Mouse (Mus musculus) heart, embryonic 14.5 days (tissue): ENCODE data around the gene Man2b1. TPM values are rescaled to one million over a fixed set of nuclear protein-coding genes. Genes with fewer than 3 reads are reported as not detected.
A peak's percentile ranks its signal among the peaks of the same experiment; 100 is the strongest.
"Not testable (repeated sequence)": the region's sequence is repeated elsewhere in the genome, so short reads cannot be mapped to it uniquely, and the experiment has no call there.

Source experiments
- ATAC-seq: fragments of 200-750 bp; cut with Nextera tagmentation; 2 replicates; pipeline ENCODE4 v1.8.0; 2017; ENCODE audit warnings: low read depth, moderate TSS enrichment; ENCODE audit not compliant: insufficient number of reproducible peaks, insufficient read depth, low FRiP score
- H3K27ac ChIP-seq, 2 experiments: fragments of 200-500 bp in 1 of 2; fragments of 300-500 bp in 1 of 2; sonication (generic) in 1 of 2; replicated peaks in 1 of 2; 2 replicates each; pipeline ENCODE4 v1.5.1; 2012 to 2014; ENCODE audit warnings: low read depth in 2 of 2, low read length in 2 of 2, control low read depth in 1 of 2, mild to moderate bottlenecking in 1 of 2, mixed read lengths in 1 of 2; ENCODE audit not compliant: control insufficient read depth in 1 of 2, insufficient read depth in 1 of 2
- H3K27me3 ChIP-seq: fragments of 300-500 bp; sonication (generic); 2 replicates; pipeline ENCODE4 v1.6.1; 2014; ENCODE audit warnings: mild to moderate bottlenecking, low read length, control low read depth; ENCODE audit not compliant: control insufficient read depth, insufficient read depth
- H3K36me3 ChIP-seq: fragments of 300-500 bp; sonication (generic); 2 replicates; pipeline ENCODE4 v1.6.1; 2014; ENCODE audit warnings: mild to moderate bottlenecking, control low read depth, low read length, mixed read lengths; ENCODE audit not compliant: control insufficient read depth, insufficient read depth
- H3K4me1 ChIP-seq, 2 experiments: fragments of 200-500 bp in 1 of 2; fragments of 300-500 bp in 1 of 2; sonication (generic) in 1 of 2; 2 replicates each; pipeline ENCODE4 v1.6.1; 2012 to 2014; ENCODE audit warnings: low read length in 2 of 2, control low read depth in 1 of 2, mixed read lengths in 1 of 2; ENCODE audit not compliant: control insufficient read depth in 2 of 2, insufficient read depth in 2 of 2
- H3K4me2 ChIP-seq: fragments of 300-500 bp; sonication (generic); 2 replicates; pipeline ENCODE4 v1.6.1; 2014; ENCODE audit warnings: mild to moderate bottlenecking, low read length
- H3K4me3 ChIP-seq, 2 experiments: fragments of 200-500 bp in 1 of 2; fragments of 300-500 bp in 1 of 2; sonication (generic) in 1 of 2; 2 replicates each; pipeline ENCODE4 v1.5.1; 2012 to 2014; ENCODE audit warnings: low read length in 2 of 2, mild to moderate bottlenecking in 2 of 2, control low read depth in 1 of 2, low read depth in 1 of 2, moderate library complexity in 1 of 2; ENCODE audit not compliant: control insufficient read depth in 1 of 2, insufficient read depth in 1 of 2
- H3K9ac ChIP-seq: fragments of 300-500 bp; sonication (generic); 2 replicates; pipeline ENCODE4 v1.6.1; 2014; ENCODE audit warnings: mild to moderate bottlenecking, low read length
- H3K9me3 ChIP-seq: fragments of 300-500 bp; sonication (generic); 2 replicates; pipeline ENCODE4 v1.6.1; 2016; ENCODE audit warnings: low read length, control low read depth; ENCODE audit not compliant: control insufficient read depth
- WGBS: fragments of 180-500 bp; shearing (Covaris S2); extraction: QIAGEN DNeasy Blood & Tissue Kit; methylation state at CpG from one replicate; pipeline ENCODE4 v1.1.7; 2014; 5-methylcytosine and 5-hydroxymethylcytosine counted together
- polyA plus RNA-seq: library from polyadenylated mRNA; unstranded; fragments of >200 nt; fragmentation: Nextera tagmentation; extraction: Ambion mirVana; gene quantifications from 2 replicates; pipeline ENCODE4 v1.2.1, GENCODE M21; 2014

The Man2b1 gene
- polyA plus RNA-seq, 1 experiment from 2014 or later, result 35.7 TPM

DNA sequence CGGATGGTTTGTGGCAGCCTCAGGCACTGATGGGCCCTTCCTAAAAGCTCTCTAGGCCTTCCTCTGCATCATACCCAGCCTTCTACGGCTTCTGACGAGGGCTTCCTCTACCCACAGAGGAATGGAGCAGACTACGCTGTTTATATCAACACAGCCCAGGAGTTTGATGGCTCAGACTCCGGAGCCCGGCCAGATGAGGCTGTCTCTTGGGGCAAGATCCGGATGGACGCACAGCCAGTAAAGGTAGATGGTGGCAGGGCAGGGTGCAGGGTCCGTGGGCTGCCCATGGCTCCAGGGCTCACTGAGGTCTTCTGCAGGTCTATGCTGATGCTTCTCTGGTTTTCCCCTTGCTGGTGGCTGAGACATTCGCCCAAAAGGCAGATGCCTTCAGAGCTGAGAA is 8.5 kb upstream of the Man2b1 start:
- Histone ChIP-seq H3K9ac (no peak overlapping the region), H3K9me3 (no peaks in the 10 kb centered on the region), H3K27me3 (no peaks in the 10 kb centered on the region), H3K27ac (no peak overlapping the region), H3K4me3 (no peak overlapping the region), H3K4me1 (peaks cover 5 to 16% of the 10 kb centered on the region in 2 experiments), H3K4me2 (no peak overlapping the region), H3K36me3 (peaks cover 54% of the 10 kb centered on the region)
- 84% methylated on average over 10 of the region's 10 CpGs for WGBS
- no peak for ATAC-seq

- WGBS, result 74% methylated on average over 9 of the region's 9 CpGs
- Histone ChIP-seq H3K9ac (no peak overlapping the region), H3K4me1 (peaks cover 6 to 20% of the 10 kb centered on the region in 2 experiments), H3K9me3 (no peaks in the 10 kb centered on the region), H3K27me3 (no peaks in the 10 kb centered on the region), H3K4me3 (no peak overlapping the region), H3K4me2 (no peak overlapping the region), H3K27ac (no peak overlapping the region), H3K36me3 (peaks cover 54% of the 10 kb centered on the region)
- ATAC-seq, result no peak
Measured at GRCm38 (mm10) chr8:85076001-85076400, 7.1 kb upstream of the Man2b1 start.

- H3K27ac ChIP-seq, result no peak overlapping the region
- H3K4me3 ChIP-seq, result no peak overlapping the region
- peaks cover 54% of the 10 kb centered on the region for H3K36me3 ChIP-seq
- 0% methylated on average over 2 of the region's 2 CpGs for WGBS
- peaks cover 11 to 26% of the 10 kb centered on the region in 2 experiments for H3K4me1 ChIP-seq
- ATAC-seq, result no peak
- H3K27me3 ChIP-seq, result no peaks in the 10 kb centered on the region
- no peaks in the 10 kb centered on the region for H3K9me3 ChIP-seq
- no peak overlapping the region for H3K9ac ChIP-seq
- no peak overlapping the region for H3K4me2 ChIP-seq
Measured at GRCm38 (mm10) chr8:85076993-85077392, 6.1 kb upstream of the Man2b1 start.

- Histone ChIP-seq H3K36me3 (peaks cover 37% of the 10 kb centered on the region), H3K4me1 (peaks cover 16 to 32% of the 10 kb centered on the region in 2 experiments), H3K4me2 (peak overlapping the region; percentile 95), H3K4me3 (peak overlapping the region; percentile 82 to 90), H3K9me3 (no peaks in the 10 kb centered on the region), H3K9ac (peak overlapping the region; percentile 94), H3K27ac (peak overlapping the region in 1 of 2 experiments; percentile 69; a peak in 2 of 4 replicates), H3K27me3 (no peaks in the 10 kb centered on the region)
- no peak for ATAC-seq
- WGBS, result 1% methylated on average over 25 of the region's 25 CpGs
Measured at GRCm38 (mm10) chr8:85080214-85080531, 2.9 kb upstream of the Man2b1 start.

- no peaks in the 10 kb centered on the region for H3K9me3 ChIP-seq
Measured at GRCm38 (mm10) chr8:85080532-85081215, 2.4 kb upstream of the Man2b1 start, which contains the start of gene Wdr83os. Wdr83os (plus strand) TSS chr8:85080740.

DNA sequence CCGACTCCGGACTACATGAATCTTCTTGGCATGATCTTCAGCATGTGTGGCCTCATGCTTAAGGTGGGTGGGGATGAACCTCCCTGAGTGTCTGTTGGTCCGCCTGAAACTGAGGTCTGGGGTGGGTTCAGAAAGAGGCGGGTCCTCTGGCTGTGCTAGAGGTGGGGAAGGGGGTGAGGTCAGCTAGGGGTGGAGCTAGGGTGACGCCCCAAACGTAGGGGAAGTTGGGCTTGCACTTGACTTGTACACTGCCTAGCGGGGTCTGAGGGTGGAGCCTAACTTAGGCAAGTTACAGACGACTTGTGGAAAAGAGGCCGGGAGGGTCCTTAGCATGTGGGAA is 1.9 kb upstream of the Man2b1 start, which contains the start of gene Wdr83:
Wdr83 (minus strand) TSS at position 91 of the 340 bp plus-strand sequence.
- Histone ChIP-seq H3K4me2 (peak within 1 kb of the TSS; percentile 95), H3K4me3 (peak within 1 kb of the TSS; percentile 82 to 90), H3K27me3 (no peaks in the 10 kb centered on the region), H3K9me3 (no peaks in the 10 kb centered on the region), H3K36me3 (peaks cover 36% of the 10 kb centered on the region), H3K9ac (peak within 1 kb of the TSS; percentile 94), H3K4me1 (peaks cover 16 to 32% of the 10 kb centered on the region in 2 experiments), H3K27ac (peak within 1 kb of the TSS; percentile 68 to 69)
- ATAC-seq, result peak; percentile 48; the same call in 1 of the 2 replicates
- WGBS, result 3% methylated on average over 9 of the region's 9 CpGs

More at GRCm38 (mm10) chr8:85080532-85081215, 2.4 kb upstream of the Man2b1 start, which contains the start of gene Wdr83os:
- Histone ChIP-seq H3K27me3 (no peaks in the 10 kb centered on the region), H3K4me3 (peak within 1 kb of the TSS; percentile 82 to 90), H3K4me1 (peaks cover 16 to 32% of the 10 kb centered on the region in 2 experiments), H3K36me3 (peaks cover 37% of the 10 kb centered on the region), H3K9ac (peak within 1 kb of the TSS; percentile 94), H3K4me2 (peak within 1 kb of the TSS; percentile 95), H3K27ac (peak within 1 kb of the TSS; percentile 68 to 69)
- whole genome bisulfite sequencing, result under 1% methylated on average over 30 of the region's 30 CpGs
- no peak for ATAC-seq

GRCm38 (mm10) chr8:85082169-85082568 is 901 bp upstream of the Man2b1 start:
- not testable (repeated sequence) for H3K9me3 ChIP-seq, H3K4me2 ChIP-seq, H3K4me3 ChIP-seq, H3K27me3 ChIP-seq, H3K27ac ChIP-seq, H3K9ac ChIP-seq, ATAC-seq
- Histone ChIP-seq H3K4me1 (peaks cover 16 to 32% of the 10 kb centered on the region in 2 experiments), H3K36me3 (peaks cover 37% of the 10 kb centered on the region)
- WGBS, result 83% methylated on average over 4 of the region's 4 CpGs
